In the genomic region with DNA sequence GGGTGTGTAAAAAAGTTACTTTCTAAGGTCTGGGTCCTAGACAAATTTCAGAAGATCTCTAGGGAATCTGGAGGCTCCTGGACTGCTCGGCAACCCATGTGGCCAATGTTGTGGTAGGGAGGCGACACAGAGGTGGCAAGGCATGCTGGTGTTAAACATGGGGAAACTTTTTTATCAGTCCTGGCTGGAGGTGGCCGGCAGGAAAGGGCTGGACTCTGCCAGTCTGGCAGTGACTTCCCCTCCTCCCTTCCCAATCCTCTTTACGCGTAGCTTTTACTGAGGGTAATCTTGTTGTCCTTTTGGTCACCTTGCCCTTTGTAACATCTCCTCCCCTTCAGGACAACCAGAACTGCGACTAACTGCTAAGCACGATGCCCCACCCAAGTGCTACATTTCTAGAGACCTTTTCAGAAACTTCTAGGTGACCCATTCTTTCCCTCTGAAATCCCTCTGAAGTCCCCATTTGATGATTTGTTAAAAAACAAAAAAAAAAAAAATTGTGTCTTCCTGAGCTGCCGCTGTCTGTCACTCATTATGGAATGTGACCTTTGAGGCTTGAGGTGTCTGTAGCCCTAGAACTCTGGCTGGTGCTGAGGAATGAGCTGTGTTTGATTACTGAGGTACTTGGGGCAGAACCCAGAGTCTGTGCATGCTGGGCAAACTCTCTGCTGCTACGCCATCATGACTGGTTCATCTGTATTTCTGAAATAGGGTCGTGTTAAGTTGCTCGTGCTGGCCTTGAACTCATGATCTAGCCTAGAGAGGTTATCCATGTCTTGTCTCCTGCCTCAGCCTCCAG, we compare ENCODE assay signal across 30 mouse cellular contexts. TPM values are rescaled to one million over a fixed set of nuclear protein-coding genes. Genes with fewer than 3 reads are reported as not detected.
DNase-seq lines count a peak whose midpoint lies in the region; ATAC-seq and TF ChIP-seq lines count a peak whose summit lies in the region.
"Had no signal": no experiment of that assay in that cellular context is flagged by ENCODE, and none has a peak within 500 bp of the region (broad histone marks: within the 10 kb centered on the region; RNA-seq: fewer than 3 reads in every experiment).

No protein-coding gene starts in this region.

- no peaks in the 10 kb centered on the region for H3K36me3 ChIP-seq in heart, embryonic 11.5 days (ENCODE audit: control insufficient read depth, insufficient read depth, low read length)
- no peaks in the 10 kb centered on the region for H3K36me3 ChIP-seq in kidney, embryonic 16.5 days (ENCODE audit: insufficient read depth, low read length)
- H3K36me3 ChIP-seq: embryonic facial prominence, embryonic 12.5 days; forebrain, embryonic 15.5 days; hindbrain, embryonic 12.5 days; kidney, embryonic 15.5 days; limb, embryonic 10.5 days; limb, embryonic 15.5 days; midbrain, embryonic 10.5 days; midbrain, embryonic 15.5 days; neural tube, embryonic 15.5 days had no signal

- no peak overlapping the region for H3K4me2 ChIP-seq in heart, embryonic 11.5 days
- no peak overlapping the region for H3K4me2 ChIP-seq in kidney, embryonic 16.5 days (replicated peaks; ENCODE audit: low read depth, low read length)
- H3K4me2 ChIP-seq: embryonic facial prominence, embryonic 12.5 days; forebrain, embryonic 15.5 days; hindbrain, embryonic 12.5 days; kidney, embryonic 15.5 days; limb, embryonic 15.5 days; midbrain, embryonic 15.5 days; neural tube, embryonic 15.5 days had no signal

- no peak overlapping the region for H3K4me3 ChIP-seq in cerebellum, adult 2 months (replicated peaks; ENCODE audit: insufficient read depth, low read depth, low read length)
- H3K4me3 ChIP-seq in heart, embryonic 11.5 days (ENCODE audit: low read depth, low read length) = no peak overlapping the region
- no peak overlapping the region for H3K4me3 ChIP-seq in kidney, embryonic 16.5 days (ENCODE audit: low read length)
- H3K4me3 ChIP-seq: embryonic facial prominence, embryonic 12.5 days; forebrain, embryonic 15.5 days; hindbrain, embryonic 12.5 days; kidney, embryonic 15.5 days; limb, embryonic 10.5 days; limb, embryonic 15.5 days; midbrain, embryonic 10.5 days; midbrain, embryonic 15.5 days; neural tube, embryonic 15.5 days had no signal

- no peak overlapping the region for H3K27ac ChIP-seq in cerebellum, adult 2 months (ENCODE audit: insufficient read depth, low read length)
- no peak overlapping the region for H3K27ac ChIP-seq in heart, embryonic 11.5 days (ENCODE audit: low read depth, low read length)
- no peak overlapping the region for H3K27ac ChIP-seq in kidney, embryonic 16.5 days (ENCODE audit: low read length)
- H3K27ac ChIP-seq: embryonic facial prominence, embryonic 12.5 days; hindbrain, embryonic 12.5 days; hindbrain, postnatal 0 days; kidney, embryonic 15.5 days; limb, embryonic 10.5 days; limb, embryonic 15.5 days; midbrain, embryonic 10.5 days; midbrain, embryonic 15.5 days; neural tube, embryonic 15.5 days had no signal

- TF ChIP-seq CTCF in cerebellum, adult 2 months (IDR thresholded peaks at IDR 0.05; ENCODE audit: borderline replicate concordance, insufficient read depth, low read depth, low read length) = no peak

- H3K9ac ChIP-seq in heart, embryonic 11.5 days (ENCODE audit: low read depth, low read length) = peak overlapping the region; percentile 22
- no peak overlapping the region for H3K9ac ChIP-seq in kidney, embryonic 16.5 days (replicated peaks; ENCODE audit: low read length)
- H3K9ac ChIP-seq: embryonic facial prominence, embryonic 12.5 days; forebrain, embryonic 15.5 days; hindbrain, embryonic 12.5 days; kidney, embryonic 15.5 days; limb, embryonic 15.5 days; midbrain, embryonic 15.5 days; neural tube, embryonic 15.5 days had no signal

- H3K4me1 ChIP-seq in cerebellum, adult 2 months (ENCODE audit: control insufficient read depth, insufficient read depth, low read length) = no peaks in the 10 kb centered on the region
- H3K4me1 ChIP-seq in heart, embryonic 11.5 days (ENCODE audit: control insufficient read depth, insufficient read depth, low read length) = peaks cover 25% of the 10 kb centered on the region
- H3K4me1 ChIP-seq in kidney, embryonic 16.5 days (ENCODE audit: insufficient read depth, low read length) = 0 out of 2 replicates have a peak, but pooled peaks cover 3% of the 10 kb centered on the region
- H3K4me1 ChIP-seq: embryonic facial prominence, embryonic 12.5 days had no signal

- H3K27me3 ChIP-seq in cerebellum, adult 2 months (ENCODE audit: control insufficient read depth, insufficient read depth, low read length) = no peaks in the 10 kb centered on the region
- H3K27me3 ChIP-seq in heart, embryonic 11.5 days (ENCODE audit: control insufficient read depth, insufficient read depth, low read length) = no peaks in the 10 kb centered on the region
- 0 out of 2 replicates have a peak, but pooled peaks cover 4% of the 10 kb centered on the region for H3K27me3 ChIP-seq in kidney, embryonic 16.5 days (ENCODE audit: insufficient read depth, low read length)
- H3K27me3 ChIP-seq: forebrain, embryonic 15.5 days; midbrain, embryonic 15.5 days; neural tube, embryonic 15.5 days; Patski had no signal

- ATAC-seq in heart, embryonic 11.5 days (replicated peaks; ENCODE audit: insufficient number of reproducible peaks, low FRiP score, low TSS enrichment) = no peak
- ATAC-seq in kidney, embryonic 16.5 days (ENCODE audit: low FRiP score, low TSS enrichment) = no peak
- ATAC-seq: forebrain, embryonic 15.5 days; hindbrain, postnatal 0 days; intestine, embryonic 16.5 days; midbrain, embryonic 15.5 days; Patski had no signal

- DNase-seq in cerebellum, adult 9-10 months = peak; percentile 14
- no peak for DNase-seq in cerebellum, adult 2 months
- DNase-seq in heart, postnatal 10 days = no peak
- DNase-seq in kidney, adult 9 months = peak; percentile 63
- DNase-seq in lung, postnatal 36 days = peak; percentile 28
- DNase-seq in lung, postnatal 10 days = no peak
- DNase-seq: adrenal gland, postnatal 10 days; cerebellum, adult 9-11 months; embryo, embryonic 11 days; layer of hippocampus, postnatal 36 days; lung, adult 2 months; lung, postnatal 14 days; retina, postnatal 1 day; right cerebral cortex, postnatal 14 days; spleen, adult 18-20 months; thymus, postnatal 14 days had no signal

- 84% methylated on average over 11 of the region's 11 CpGs for WGBS in cerebellum, adult 2 months
- WGBS in heart, embryonic 11.5 days (ENCODE audit: insufficient replicate concordance) = 34% methylated on average over 11 of the region's 11 CpGs
- WGBS in kidney, embryonic 16.5 days = 39% methylated on average over 11 of the region's 11 CpGs

- no peaks in the 10 kb centered on the region for H3K9me3 ChIP-seq in heart, embryonic 11.5 days (replicated peaks; ENCODE audit: control insufficient read depth, low read length)
- no peaks in the 10 kb centered on the region for H3K9me3 ChIP-seq in kidney, embryonic 16.5 days (ENCODE audit: low read length)
- H3K9me3 ChIP-seq: embryonic facial prominence, embryonic 12.5 days; forebrain, embryonic 15.5 days; hindbrain, embryonic 12.5 days; kidney, embryonic 15.5 days; limb, embryonic 10.5 days; limb, embryonic 15.5 days; midbrain, embryonic 10.5 days; midbrain, embryonic 15.5 days; neural tube, embryonic 15.5 days had no signal

- TF ChIP-seq POLR2A in cerebellum, adult 2 months (IDR thresholded peaks at IDR 0.05; ENCODE audit: borderline replicate concordance, insufficient read depth, low read length) = no peak

- intact Hi-C loops in heart, postnatal 10 days (cut with DNase I) = no loop called here

RNA-seq across cellular contexts. Expression of gene Arl4d, which starts 1.9 kb away (rescaled TPM):
- 14.5 and 16.6 TPM in 2 replicates for polyA plus RNA-seq in cerebellum, adult 2 months (2012; rRNA removed)
- 9.4 and 10.5 TPM in 2 replicates for polyA plus RNA-seq in heart, embryonic 11.5 days (2014; fragmentation: Nextera tagmentation; extraction: Ambion mirVana)
- 10 to 100 TPM; 22.6 to 27.5 TPM for total RNA-seq in heart, postnatal 10 days (2021)
- polyA plus RNA-seq in kidney, embryonic 16.5 days (2015; fragmentation: Nextera tagmentation; extraction: Ambion mirVana) = 5.1 and 6.4 TPM in 2 replicates

RNA-seq across cellular contexts. Expression of gene Rdm1, which starts 36.4 kb away (rescaled TPM):
- polyA plus RNA-seq in cerebellum, adult 2 months (2012; rRNA removed) = 13.7 and 13.9 TPM in 2 replicates
- 27.9 and 28.2 TPM in 2 replicates for polyA plus RNA-seq in heart, embryonic 11.5 days (2014; fragmentation: Nextera tagmentation; extraction: Ambion mirVana)
- total RNA-seq in heart, postnatal 10 days (2021) = 10 to 100 TPM; 34.4 to 36.9 TPM
- 41.7 and 43.1 TPM in 2 replicates for polyA plus RNA-seq in kidney, embryonic 16.5 days (2015; fragmentation: Nextera tagmentation; extraction: Ambion mirVana)

Comparison
In these comparisons a context has a peak if more than half of its experiments do, and no peak if none do; other contexts are left out.
1. DNase-seq: peak in cerebellum, adult 9-10 months (single experiment), kidney, adult 9 months (single experiment) and lung, postnatal 36 days (single experiment); none in cerebellum, adult 2 months (0 of 2), heart, postnatal 10 days (0 of 2) and lung, postnatal 10 days (single experiment).